In genomic region chr5:42687176-42687575, GRCm38 (mm10) we compare ENCODE assay signal across 25 mouse cellular contexts.
DNase-seq lines count a peak whose midpoint lies in the region; ATAC-seq and TF ChIP-seq lines count a peak whose summit lies in the region.
"Had no signal": no experiment of that assay in that cellular context is flagged by ENCODE, and none has a peak within 500 bp of the region (broad histone marks: within the 10 kb centered on the region; RNA-seq: fewer than 3 reads in every experiment).

No protein-coding gene starts in this region.

- ATAC-seq in liver, postnatal 0 days: no peak
- ATAC-seq: CD4-positive, CD25-positive, alpha-beta regulatory T cell, adult 4 months; forebrain, embryonic 13.5 days; forebrain, embryonic 15.5 days; forebrain, postnatal 0 days had no signal

- no peaks in the 10 kb centered on the region for H3K27me3 ChIP-seq in liver, adult 2 months (ENCODE audit: control insufficient read depth, insufficient read depth, low read length)
- no peaks in the 10 kb centered on the region for H3K27me3 ChIP-seq in liver, postnatal 0 days (ENCODE audit: insufficient read depth, low read length)
- H3K27me3 ChIP-seq: CH12.LX; embryonic facial prominence, embryonic 13.5 days; embryonic facial prominence, embryonic 15.5 days; forebrain, embryonic 13.5 days; forebrain, embryonic 15.5 days had no signal

- no peaks in the 10 kb centered on the region for H3K4me1 ChIP-seq in liver, adult 2 months (ENCODE audit: control insufficient read depth, insufficient read depth, low read length)
- no peaks in the 10 kb centered on the region for H3K4me1 ChIP-seq in liver, postnatal 0 days (ENCODE audit: insufficient read depth)
- H3K4me1 ChIP-seq: embryonic facial prominence, embryonic 13.5 days; embryonic facial prominence, embryonic 15.5 days; forebrain, embryonic 13.5 days; forebrain, embryonic 15.5 days had no signal

- TF ChIP-seq EP300 in liver, postnatal 0 days (IDR thresholded peaks at IDR 0.05; ENCODE audit: low read depth): no peak

- no peaks in the 10 kb centered on the region for H3K79me2 ChIP-seq in liver, adult 2 months (ENCODE audit: control insufficient read depth, insufficient read depth, low read length)

- no peak overlapping the region for H3K27ac ChIP-seq in liver, adult 2 months (replicated peaks; ENCODE audit: insufficient read depth, low read depth, low read length)
- no peak overlapping the region for H3K27ac ChIP-seq in liver, postnatal 0 days (ENCODE audit: low read depth)
- H3K27ac ChIP-seq: embryonic facial prominence, embryonic 13.5 days; embryonic facial prominence, embryonic 15.5 days; forebrain, embryonic 13.5 days; forebrain, embryonic 15.5 days had no signal

- DNase-seq in liver, adult 2 months (ENCODE audit: extremely low read depth, low read depth, low spot score): peak; percentile 47
- no peak for DNase-seq in liver, postnatal 0 days
- DNase-seq in adipocyte (ENCODE audit: low spot score): peak; percentile 18
- peak; percentile 87 for DNase-seq in gonadal fat pad, adult 2 months (ENCODE audit: low read depth)
- DNase-seq in cerebellum, adult 11-12 months: no peak
- DNase-seq in heart, adult 8-10 months (ENCODE audit: low spot score): no peak
- DNase-seq: adrenal gland, adult 8-10 months; adrenal gland, postnatal 14 days; adrenal gland, postnatal 36 days; B cell, adult 2 months; cerebellum, adult 18-20 months; cerebellum, adult 8-10 months; cerebellum, adult 9-11 months; cerebellum, postnatal 14 days; cerebellum, postnatal 36 days; embryo, embryonic 11 days; forebrain, postnatal 0 days had no signal

- no peak for TF ChIP-seq CTCF in liver, adult 2 months (IDR thresholded peaks at IDR 0.05; ENCODE audit: low read depth, low read length)
- TF ChIP-seq CTCF in liver, postnatal 0 days (IDR thresholded peaks at IDR 0.05; ENCODE audit: low read depth): no peak

- no peak overlapping the region for H3K9ac ChIP-seq in liver, adult 2 months (ENCODE audit: low read depth, low read length)
- H3K9ac ChIP-seq in liver, postnatal 0 days (replicated peaks): no peak overlapping the region
- H3K9ac ChIP-seq: embryonic facial prominence, embryonic 13.5 days; embryonic facial prominence, embryonic 15.5 days; forebrain, embryonic 13.5 days; forebrain, embryonic 15.5 days; forebrain, postnatal 0 days had no signal

- no peak overlapping the region for H3K4me3 ChIP-seq in liver, adult 2 months (ENCODE audit: insufficient read depth, low read depth, low read length)
- no peak overlapping the region for H3K4me3 ChIP-seq in liver, postnatal 0 days (ENCODE audit: low read depth, low read length)
- H3K4me3 ChIP-seq: embryonic facial prominence, embryonic 13.5 days; embryonic facial prominence, embryonic 15.5 days; erythroblast, embryonic 14.5 days; forebrain, embryonic 13.5 days; forebrain, embryonic 15.5 days had no signal

- TF ChIP-seq POLR2A in liver, adult 2 months (IDR thresholded peaks at IDR 0.05; ENCODE audit: extremely low read depth, insufficient read depth, low read length): no peak

- no peak overlapping the region for H3K4me2 ChIP-seq in liver, postnatal 0 days (ENCODE audit: low read depth, low read length)
- H3K4me2 ChIP-seq: embryonic facial prominence, embryonic 13.5 days; embryonic facial prominence, embryonic 15.5 days; forebrain, embryonic 13.5 days; forebrain, embryonic 15.5 days had no signal

- no peaks in the 10 kb centered on the region for H3K36me3 ChIP-seq in liver, adult 2 months (ENCODE audit: control insufficient read depth, insufficient read depth, low read length)
- no peaks in the 10 kb centered on the region for H3K36me3 ChIP-seq in liver, postnatal 0 days (replicated peaks; ENCODE audit: insufficient read depth, low read length)
- H3K36me3 ChIP-seq: embryonic facial prominence, embryonic 13.5 days; embryonic facial prominence, embryonic 15.5 days; forebrain, embryonic 15.5 days; G1E had no signal

- no peaks in the 10 kb centered on the region for H3K9me3 ChIP-seq in liver, postnatal 0 days (ENCODE audit: low read length)
- H3K9me3 ChIP-seq: embryonic facial prominence, embryonic 13.5 days; embryonic facial prominence, embryonic 15.5 days; forebrain, embryonic 13.5 days; forebrain, embryonic 15.5 days; G1E had no signal

Comparison
In these comparisons a context has a peak if more than half of its experiments do, and no peak if none do; other contexts are left out.
1. DNase-seq: peak in liver, adult 2 months (single experiment), adipocyte (single experiment) and gonadal fat pad, adult 2 months (single experiment); none in liver, postnatal 0 days (single experiment), cerebellum, adult 11-12 months (single experiment) and heart, adult 8-10 months (single experiment).